Mouse (Mus musculus) forebrain, embryonic 13.5 days (tissue): Measurements from ENCODE around the gene Man1c1. TPM values are rescaled to one million over a fixed set of nuclear protein-coding genes. Genes with fewer than 3 reads are reported as not detected.

Experiments used
- ATAC-seq: fragments of 200-750 bp; cut with Nextera tagmentation; 2 replicates; pipeline ENCODE4 v1.8.0; 2017
- H3K27ac ChIP-seq: fragments of 300-500 bp; sonication (generic); 2 replicates; pipeline ENCODE4 v1.5.1; 2015; ENCODE audit warnings: inconsistent platforms, mild to moderate bottlenecking, moderate library complexity
- H3K27me3 ChIP-seq: fragments of 300-500 bp; sonication (generic); 2 replicates; pipeline ENCODE4 v1.6.1; 2015; ENCODE audit warnings: mild to moderate bottlenecking, inconsistent platforms
- H3K36me3 ChIP-seq: fragments of 300-500 bp; sonication (generic); 2 replicates; pipeline ENCODE4 v1.6.1; 2015; ENCODE audit warnings: mild to moderate bottlenecking, inconsistent platforms; ENCODE audit not compliant: poor library complexity, severe bottlenecking
- H3K4me1 ChIP-seq: fragments of 300-500 bp; sonication (generic); 2 replicates; pipeline ENCODE4 v1.6.1; 2015; ENCODE audit warnings: inconsistent platforms
- H3K4me2 ChIP-seq: fragments of 300-500 bp; sonication (generic); 2 replicates; pipeline ENCODE4 v1.6.1; 2015; ENCODE audit warnings: inconsistent platforms, mild to moderate bottlenecking, moderate library complexity
- H3K4me3 ChIP-seq: fragments of 300-500 bp; sonication (generic); 2 replicates; pipeline ENCODE4 v1.5.1; 2015; ENCODE audit warnings: mild to moderate bottlenecking, inconsistent platforms
- H3K9ac ChIP-seq: fragments of 300-500 bp; sonication (generic); 2 replicates; pipeline ENCODE4 v1.6.1; 2015; ENCODE audit warnings: mild to moderate bottlenecking, inconsistent platforms
- H3K9me3 ChIP-seq: fragments of 300-500 bp; sonication (generic); replicated peaks from 2 replicates; pipeline ENCODE4 v1.6.1; 2016; ENCODE audit warnings: inconsistent platforms
- WGBS: fragments of 180-500 bp; shearing (Covaris S2); methylation state at CpG from one replicate; pipeline ENCODE4 v1.1.7; 2015; 5-methylcytosine and 5-hydroxymethylcytosine counted together
- polyA plus RNA-seq: library from polyadenylated mRNA; unstranded; fragments of >200 nt; fragmentation: Nextera tagmentation; extraction: Ambion mirVana; gene quantifications from 2 replicates; pipeline ENCODE4 v1.2.1, GENCODE M21; 2015

Gene Man1c1
- polyA plus RNA-seq, 1 experiment from 2014 or later, result 1.6 TPM

GRCm38 (mm10) chr4:134720371-134720770, 16.3 kb upstream of the Man1c1 start:
- H3K27me3 ChIP-seq, result no peaks in the 10 kb centered on the region
- H3K27ac ChIP-seq, result no peak overlapping the region
- H3K9me3 ChIP-seq, result no peaks in the 10 kb centered on the region
- no peak overlapping the region for H3K4me2 ChIP-seq
- 67% methylated on average over 3 of the region's 3 CpGs for WGBS
- no peaks in the 10 kb centered on the region for H3K4me1 ChIP-seq
- H3K9ac ChIP-seq, result no peak overlapping the region
- H3K36me3 ChIP-seq, result no peaks in the 10 kb centered on the region
- ATAC-seq, result no peak
- no peak overlapping the region for H3K4me3 ChIP-seq

GRCm38 (mm10) chr4:134719489-134719888, 15.4 kb upstream of the Man1c1 start:
- no peaks in the 10 kb centered on the region for H3K36me3 ChIP-seq
- no peak overlapping the region for H3K4me3 ChIP-seq
- H3K27ac ChIP-seq, result no peak overlapping the region
- 75% methylated on average over 8 of the region's 8 CpGs for WGBS
- H3K9ac ChIP-seq, result no peak overlapping the region
- no peak overlapping the region for H3K4me2 ChIP-seq
- H3K4me1 ChIP-seq, result no peaks in the 10 kb centered on the region
- ATAC-seq, result no peak
- no peaks in the 10 kb centered on the region for H3K9me3 ChIP-seq
- H3K27me3 ChIP-seq, result no peaks in the 10 kb centered on the region

GRCm38 (mm10) chr4:134713937-134714336, 9.8 kb upstream of the Man1c1 start:
- H3K4me1 ChIP-seq, result peaks cover 6% of the 10 kb centered on the region; the same call in 1 of the 2 replicates
- 8% methylated on average over 8 of the region's 8 CpGs for WGBS
- peak; percentile 90 for ATAC-seq
- no peaks in the 10 kb centered on the region for H3K27me3 ChIP-seq
- H3K36me3 ChIP-seq, result no peaks in the 10 kb centered on the region
- no peaks in the 10 kb centered on the region for H3K9me3 ChIP-seq
- no peak overlapping the region for H3K4me3 ChIP-seq
- H3K27ac ChIP-seq, result no peak overlapping the region
- no peak overlapping the region for H3K9ac ChIP-seq
- H3K4me2 ChIP-seq, result peak overlapping the region; percentile 20

GRCm38 (mm10) chr4:134705311-134705710, 1.2 kb upstream of the Man1c1 start:
- Histone ChIP-seq H3K9ac (no peak overlapping the region), H3K27me3 (peaks cover 37% of the 10 kb centered on the region), H3K4me2 (peak overlapping the region; percentile 99), H3K4me1 (peaks cover 31% of the 10 kb centered on the region), H3K4me3 (no peak overlapping the region), H3K36me3 (no peaks in the 10 kb centered on the region), H3K9me3 (no peaks in the 10 kb centered on the region), H3K27ac (no peak overlapping the region)
- 69% methylated on average over 5 of the region's 5 CpGs for WGBS
- no peak for ATAC-seq

GRCm38 (mm10) chr4:134704590-134704989, 500 bp upstream of the Man1c1 start:
- Histone ChIP-seq H3K4me2 (peak overlapping the region; percentile 99), H3K4me3 (peak overlapping the region; percentile 60), H3K36me3 (no peaks in the 10 kb centered on the region), H3K9me3 (no peaks in the 10 kb centered on the region), H3K4me1 (peaks cover 31% of the 10 kb centered on the region), H3K9ac (peak overlapping the region; percentile 70), H3K27me3 (peaks cover 37% of the 10 kb centered on the region), H3K27ac (peak overlapping the region; percentile 49; the same call in 1 of the 2 replicates)
- ATAC-seq, result no peak; the same call in none of the 2 replicates
- WGBS, result 1% methylated on average over 21 of the region's 21 CpGs

- H3K27ac ChIP-seq, result no peak overlapping the region
- H3K27me3 ChIP-seq, result peaks cover 37% of the 10 kb centered on the region
- no peaks in the 10 kb centered on the region for H3K9me3 ChIP-seq
- H3K36me3 ChIP-seq, result no peaks in the 10 kb centered on the region
- peak overlapping the region; percentile 99 for H3K4me2 ChIP-seq
- ATAC-seq, result no peak
- peak overlapping the region; percentile 60 for H3K4me3 ChIP-seq
- peak overlapping the region; percentile 67 for H3K9ac ChIP-seq
- H3K4me1 ChIP-seq, result peaks cover 31% of the 10 kb centered on the region
- under 1% methylated on average over 64 of the region's 90 CpGs for WGBS
Measured at GRCm38 (mm10) chr4:134702981-134703834, 882 bp downstream of the Man1c1 start.

- H3K27me3 ChIP-seq, result peaks cover 37% of the 10 kb centered on the region
- H3K9me3 ChIP-seq, result no peaks in the 10 kb centered on the region
- H3K27ac ChIP-seq, result no peak overlapping the region
- no peaks in the 10 kb centered on the region for H3K36me3 ChIP-seq
- no peak for ATAC-seq
- H3K9ac ChIP-seq, result no peak overlapping the region; the same call in 1 of the 2 replicates
- peak overlapping the region; percentile 99 for H3K4me2 ChIP-seq
- H3K4me3 ChIP-seq, result peak overlapping the region; percentile 60
- WGBS, result 36% methylated on average over 6 of the region's 6 CpGs
- peaks cover 31% of the 10 kb centered on the region for H3K4me1 ChIP-seq
Measured at GRCm38 (mm10) chr4:134701934-134702333, 2.2 kb downstream of the Man1c1 start.

- ATAC-seq, result no peak
- peaks cover 36% of the 10 kb centered on the region for H3K27me3 ChIP-seq
- H3K27ac ChIP-seq, result no peak overlapping the region
- no peak overlapping the region for H3K4me3 ChIP-seq
- H3K9ac ChIP-seq, result no peak overlapping the region
- 93% methylated on average over 2 of the region's 2 CpGs for whole genome bisulfite sequencing
- H3K4me2 ChIP-seq, result no peak overlapping the region; the same call in 1 of the 2 replicates
- no peaks in the 10 kb centered on the region for H3K9me3 ChIP-seq
- H3K4me1 ChIP-seq, result peaks cover 31% of the 10 kb centered on the region
- no peaks in the 10 kb centered on the region for H3K36me3 ChIP-seq
Measured at GRCm38 (mm10) chr4:134700911-134701310, 3.2 kb downstream of the Man1c1 start.

- Histone ChIP-seq H3K27ac (no peak overlapping the region), H3K4me3 (no peak overlapping the region), H3K4me2 (no peak overlapping the region), H3K9ac (no peak overlapping the region), H3K27me3 (no peaks in the 10 kb centered on the region), H3K9me3 (peaks cover 4% of the 10 kb centered on the region), H3K36me3 (no peaks in the 10 kb centered on the region), H3K4me1 (no peaks in the 10 kb centered on the region)
- WGBS, result 84% methylated on average over 9 of the region's 9 CpGs
- ATAC-seq, result no peak
Measured at GRCm38 (mm10) chr4:134693202-134693940, 10.7 kb downstream of the Man1c1 start.

GRCm38 (mm10) chr4:134692388-134692787, 11.7 kb downstream of the Man1c1 start:
- 92% methylated on average over 1 of the region's 1 CpGs for WGBS
- no peak for ATAC-seq
- H3K4me3 ChIP-seq, result no peak overlapping the region

GRCm38 (mm10) chr4:134686022-134686661, 17.9 kb downstream of the Man1c1 start:
- Histone ChIP-seq H3K9me3 (peaks cover 8% of the 10 kb centered on the region; the same call in 1 of the 2 replicates), H3K36me3 (no peaks in the 10 kb centered on the region), H3K4me2 (no peak overlapping the region), H3K27me3 (no peaks in the 10 kb centered on the region), H3K9ac (no peak overlapping the region), H3K27ac (no peak overlapping the region), H3K4me3 (no peak overlapping the region), H3K4me1 (0 out of 2 replicates have a peak, but pooled peaks cover 8% of the 10 kb centered on the region)
- WGBS, result 88% methylated on average over 13 of the region's 13 CpGs
- ATAC-seq, result no peak

More at GRCm38 (mm10) chr4:134692388-134692787, 11.7 kb downstream of the Man1c1 start:
- Histone ChIP-seq H3K36me3 (no peaks in the 10 kb centered on the region), H3K4me2 (no peak overlapping the region), H3K9me3 (peaks cover 4% of the 10 kb centered on the region), H3K27me3 (no peaks in the 10 kb centered on the region), H3K9ac (no peak overlapping the region), H3K27ac (no peak overlapping the region), H3K4me1 (no peaks in the 10 kb centered on the region)
